Mouse (Mus musculus) retina, embryonic 14.5 days (tissue): ENCODE results near the gene Henmt1.

Source experiments
- DNase-seq: peaks from one replicate; pipeline ENCODE4 v3.0.0-alpha.2; 2015; ENCODE audit warnings: low spot score

Gene Henmt1

DNA sequence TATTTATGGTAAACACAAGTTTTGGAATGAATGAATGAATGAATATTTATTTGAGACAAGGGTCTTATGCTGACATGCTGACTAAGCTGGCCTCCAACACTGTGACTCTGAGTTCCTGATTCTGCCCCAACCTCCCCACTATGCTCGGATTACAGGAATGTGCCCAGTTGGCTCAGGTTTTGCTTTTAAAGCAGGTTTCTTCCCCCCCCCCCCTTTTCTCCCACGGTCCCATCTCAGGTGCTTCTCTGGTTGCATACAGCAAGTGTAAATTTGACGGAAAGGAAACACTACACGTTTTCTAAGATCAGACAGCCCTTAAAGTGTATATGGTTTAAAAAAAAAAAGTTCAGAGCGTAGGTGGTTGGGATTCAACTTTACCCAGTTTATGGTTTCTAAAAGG is at the start of gene Henmt1:
Gene Henmt1 (plus strand): TSS at position 301 of the 400 bp plus-strand sequence.
- DNase-seq: no peak

- no peak for DNase-seq
These were observed 49.8 kb upstream of the Henmt1 start, which contains the start of gene Fndc7 for GRCm38 (mm10) chr3:108889908-108890307. Gene Fndc7, minus strand, starts transcription at chr3:108890008.

GRCm38 (mm10) chr3:108892080-108892479 is 47.6 kb upstream of the Henmt1 start:
- DNase-seq: no peak

DNA sequence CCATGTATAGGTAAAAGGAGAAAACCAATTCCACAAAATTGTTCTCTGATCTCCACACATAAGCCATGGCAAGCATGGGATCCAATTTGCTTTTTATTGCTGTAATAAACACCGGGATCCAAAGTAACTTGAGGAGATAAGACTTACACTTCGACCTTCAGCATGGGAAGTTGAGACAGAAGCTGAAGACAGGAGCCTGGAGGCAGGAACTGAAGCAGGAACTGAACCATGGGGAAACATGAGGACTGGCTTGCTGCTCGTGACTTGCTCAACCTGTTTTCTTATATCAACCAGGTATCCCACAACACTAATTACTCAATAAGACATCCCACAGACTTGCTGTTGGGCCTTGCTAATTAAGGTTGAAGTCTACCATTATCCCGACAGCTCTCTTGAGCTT is 46.8 kb upstream of the Henmt1 start:
- DNase-seq: no peak

DNA sequence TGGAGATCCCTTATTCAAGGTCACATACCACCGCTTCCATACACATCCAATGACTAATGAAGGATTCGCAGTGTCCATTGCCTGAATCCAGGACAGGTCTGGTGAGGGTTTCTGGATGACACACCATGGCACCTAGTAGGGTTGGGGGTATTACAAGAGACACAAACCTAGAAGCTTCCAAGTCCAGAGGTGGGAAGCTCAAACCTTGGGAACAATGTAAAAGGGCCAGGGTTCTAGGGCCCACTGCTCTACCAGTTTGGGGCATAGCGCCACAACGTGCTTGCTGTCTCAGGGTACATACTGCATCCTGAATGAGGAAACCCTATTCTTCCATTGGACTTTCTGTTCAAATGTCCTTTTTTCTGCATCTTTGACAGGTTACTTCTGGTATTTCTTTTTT is 41.0 kb upstream of the Henmt1 start:
- no peak for DNase-seq

- no peak for DNase-seq
These were observed 39.5 kb upstream of the Henmt1 start for GRCm38 (mm10) chr3:108900147-108900546.

DNA sequence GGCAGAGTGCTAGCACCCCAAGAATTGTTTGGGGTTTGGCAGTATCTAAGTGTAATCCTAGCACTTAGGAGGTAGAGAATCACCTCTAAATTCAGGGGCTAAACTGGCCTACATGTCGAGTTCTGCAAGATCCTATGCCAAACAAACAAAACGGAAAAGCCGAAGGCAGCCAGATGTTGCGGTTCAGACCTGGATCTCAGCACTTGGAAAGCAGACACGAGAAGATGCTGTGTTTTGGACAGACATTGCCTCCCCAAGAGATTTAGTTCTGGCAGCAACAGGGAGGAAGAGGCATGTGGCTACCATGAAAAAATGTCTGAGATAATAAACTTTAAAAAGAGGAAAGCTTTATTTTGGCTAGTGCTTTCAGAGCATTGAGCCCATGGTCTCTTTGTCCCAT is 39.0 kb upstream of the Henmt1 start:
- no peak for DNase-seq

GRCm38 (mm10) chr3:108902038-108902437 is 37.6 kb upstream of the Henmt1 start:
- DNase-seq: peak; percentile 53

GRCm38 (mm10) chr3:108902934-108903333 is 36.7 kb upstream of the Henmt1 start:
- no peak for DNase-seq

DNA sequence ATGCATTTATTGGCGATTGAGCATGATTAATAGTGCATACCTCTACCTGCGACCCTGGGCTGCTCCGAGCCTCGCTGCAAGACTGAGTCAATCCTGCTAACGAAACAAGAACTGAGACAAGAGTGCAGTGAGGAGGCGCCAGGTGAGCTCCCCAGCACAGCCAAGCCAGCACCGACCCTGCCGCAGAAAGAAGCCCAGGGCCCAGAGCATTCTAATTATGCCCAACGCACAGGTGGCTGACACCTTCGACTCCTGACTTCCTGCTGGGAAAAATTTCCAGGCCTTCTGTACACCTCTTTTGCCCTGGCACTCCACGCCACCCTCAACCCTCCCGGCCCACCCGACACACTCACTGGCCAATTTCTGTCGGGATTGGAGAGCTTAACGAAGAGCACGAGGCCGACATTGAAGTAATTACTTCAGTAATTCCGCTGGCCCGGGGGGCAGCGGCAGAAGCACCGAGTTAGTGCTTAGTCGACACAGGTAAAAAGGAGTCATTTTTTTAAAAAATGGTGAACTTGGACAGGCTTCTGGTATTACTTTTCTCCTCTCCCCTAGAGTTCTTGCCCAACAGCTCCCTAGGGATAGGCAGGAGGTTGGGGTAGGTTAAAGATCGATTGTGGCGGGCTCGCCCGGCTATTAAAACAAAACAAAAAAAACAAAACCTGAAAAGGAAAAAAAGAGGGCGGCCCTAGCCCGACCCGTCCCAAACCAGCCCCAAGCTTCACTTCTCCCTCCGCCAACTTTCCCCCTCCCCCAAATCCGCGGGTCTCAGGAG is 29.2 kb upstream of the Henmt1 start:
- DNase-seq: no peak

GRCm38 (mm10) chr3:108911081-108911547 is 28.6 kb upstream of the Henmt1 start:
- peak; percentile 71 for DNase-seq

DNA sequence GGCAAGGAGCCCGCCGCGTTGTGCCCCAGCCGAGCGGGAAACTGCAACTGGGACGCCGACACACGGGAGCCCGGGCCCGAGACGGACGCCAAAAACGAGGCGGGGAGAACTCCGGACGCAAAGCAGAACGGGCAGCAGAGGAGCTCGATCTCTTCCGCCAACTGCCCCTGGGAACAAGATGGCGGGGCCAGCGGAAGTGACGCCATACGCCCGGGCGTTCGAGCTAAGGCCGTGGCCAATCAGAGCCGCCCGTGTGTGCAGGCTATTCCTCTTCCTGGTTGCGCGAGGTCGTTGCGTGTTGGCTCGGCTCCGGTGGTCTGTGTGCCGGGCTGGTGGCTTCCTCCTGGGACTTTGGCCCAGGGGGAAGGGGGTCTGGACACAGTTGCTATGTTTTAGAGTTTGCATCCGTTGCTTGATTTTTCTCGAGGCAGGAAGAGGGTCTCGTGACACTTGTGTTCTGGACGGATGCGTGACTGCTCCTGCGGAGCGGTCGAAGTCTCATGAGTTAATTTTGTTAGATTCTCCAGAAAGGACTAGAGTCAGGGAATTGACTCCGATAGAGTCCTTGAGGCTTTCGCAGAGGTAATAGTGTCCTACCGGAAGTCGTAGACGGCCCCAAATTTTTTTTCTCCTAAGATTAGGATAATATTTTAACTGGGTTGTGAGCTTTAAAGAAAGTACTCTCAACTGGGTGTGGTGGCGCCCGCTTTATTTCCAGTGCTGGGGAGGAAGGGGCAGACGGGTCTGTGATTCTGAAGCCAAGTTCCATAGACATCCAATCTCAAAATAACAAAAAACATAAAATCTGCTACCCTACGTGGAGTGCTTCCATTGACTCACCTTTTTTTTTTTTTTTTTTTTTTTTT is 27.9 kb upstream of the Henmt1 start, which contains the start of gene Prpf38b:
Gene Prpf38b (minus strand): TSS at position 180 of the 866 bp plus-strand sequence.
- peak; percentile 98 for DNase-seq

- no peak for DNase-seq
These were observed 23.7 kb upstream of the Henmt1 start for GRCm38 (mm10) chr3:108915999-108916398.

DNA sequence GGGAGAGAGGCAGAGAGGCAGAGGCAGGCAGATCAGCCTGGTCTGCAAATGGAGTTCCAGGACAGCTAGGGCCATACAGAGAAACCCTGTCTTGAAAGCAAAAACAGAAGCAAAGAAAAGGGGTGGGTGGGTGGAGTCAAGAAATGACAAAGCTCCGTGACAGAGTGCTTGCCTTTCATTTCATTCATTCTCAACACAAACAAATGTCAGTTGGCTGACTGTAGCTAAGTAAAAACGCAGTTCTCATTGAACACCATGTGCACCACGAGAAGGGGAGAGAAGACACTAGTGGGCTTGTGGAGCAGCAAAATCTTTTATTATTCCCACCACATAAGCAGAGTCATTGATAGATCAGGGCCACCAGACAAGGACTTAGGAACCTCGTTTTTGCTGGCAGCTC is 22.8 kb upstream of the Henmt1 start:
- DNase-seq: no peak

GRCm38 (mm10) chr3:108917986-108918385 is 21.7 kb upstream of the Henmt1 start:
- DNase-seq: no peak

DNA sequence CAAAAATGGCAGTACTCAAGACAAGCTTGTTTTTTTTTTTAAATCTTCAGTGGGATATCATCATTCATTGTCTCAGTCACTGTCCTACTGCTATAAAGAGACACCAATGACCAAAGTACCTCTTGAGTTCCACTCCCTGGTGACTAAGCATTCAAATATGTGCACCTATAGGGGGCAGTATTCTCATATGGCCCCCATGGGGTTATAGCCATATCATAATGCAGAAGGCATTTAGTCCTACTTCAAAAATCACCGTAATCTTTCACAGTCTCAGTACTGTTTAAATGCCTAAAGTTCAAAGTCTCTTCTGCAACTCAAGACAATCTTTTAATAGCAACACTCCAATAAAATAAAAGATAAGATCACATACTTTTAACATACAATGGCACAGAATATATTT is 20.8 kb upstream of the Henmt1 start:
- no peak for DNase-seq

DNA sequence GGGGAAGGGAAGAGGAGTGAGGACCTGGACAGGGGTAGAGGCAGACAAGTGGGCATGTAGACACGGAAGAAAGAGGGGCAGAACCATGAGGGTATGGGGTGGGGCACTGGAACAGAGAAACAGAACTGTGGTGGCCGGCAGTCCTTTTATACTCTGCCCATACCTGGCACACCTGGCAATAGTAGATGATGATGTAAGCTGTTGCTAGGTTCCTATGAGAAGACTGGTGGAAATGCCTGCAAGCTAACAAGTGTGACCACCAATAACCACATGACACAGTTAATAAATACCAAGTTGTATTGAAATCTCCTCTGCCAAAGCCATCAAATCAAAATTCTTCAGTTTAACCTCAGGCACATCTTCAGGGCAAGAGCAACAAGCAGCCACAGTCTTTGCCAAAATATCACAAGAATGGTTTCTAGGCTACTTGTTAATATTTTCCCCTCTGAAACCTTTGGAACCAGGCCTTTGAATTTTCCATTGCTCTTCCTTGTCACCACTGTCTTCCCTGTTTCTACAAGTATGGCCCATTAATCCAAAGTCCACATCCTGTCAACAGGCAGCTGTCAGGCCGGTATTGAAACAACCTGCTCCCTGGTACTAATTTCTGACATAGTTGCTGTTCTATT is 19.1 kb upstream of the Henmt1 start:
- no peak for DNase-seq

GRCm38 (mm10) chr3:108921822-108922221 is 17.9 kb upstream of the Henmt1 start:
- DNase-seq: no peak

- DNase-seq: no peak
These were observed 14.0 kb upstream of the Henmt1 start for GRCm38 (mm10) chr3:108925677-108926076.

- DNase-seq: no peak
These were observed 13.4 kb upstream of the Henmt1 start for GRCm38 (mm10) chr3:108926308-108926707.

DNA sequence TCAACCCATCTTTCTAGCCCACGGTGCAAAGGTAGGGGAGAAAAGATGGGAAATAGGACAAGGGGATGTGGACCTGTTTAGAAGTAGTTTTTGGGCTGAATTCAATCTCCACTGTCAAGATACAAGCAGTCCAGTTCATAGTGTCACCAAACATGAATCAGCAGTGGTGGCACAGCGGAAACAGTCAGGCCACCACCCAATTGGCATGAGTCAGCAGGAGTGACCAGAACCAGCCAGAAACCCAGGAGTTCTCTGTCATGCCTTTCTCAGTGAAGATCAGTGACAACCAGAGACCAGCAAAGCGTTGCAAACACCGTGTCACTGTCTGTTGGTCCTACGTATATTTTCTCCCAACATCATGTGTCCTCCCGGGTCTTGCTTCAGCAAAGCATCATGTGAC is 6.1 kb upstream of the Henmt1 start:
- DNase-seq: no peak

- no peak for DNase-seq
These were observed 982 bp upstream of the Henmt1 start for GRCm38 (mm10) chr3:108938691-108939090.
